Mouse (Mus musculus) C2C12 (cell line): ENCODE results near the gene Dpf3.

ENCODE experiments used
- CTCF ChIP-seq: IDR thresholded peaks from one replicate; pipeline ENCODE4 v1.5.1; 2011; ENCODE audit not compliant: control insufficient read depth, insufficient read depth, insufficient read length
- FOSL1 ChIP-seq: IDR thresholded peaks from one replicate; pipeline ENCODE4 v1.8.0; 2011; ENCODE audit warnings: mild to moderate bottlenecking, low read length; ENCODE audit not compliant: poor library complexity, insufficient read depth, severe bottlenecking
- MAX ChIP-seq: IDR thresholded peaks from one replicate; pipeline ENCODE4 v1.6.1; 2011; ENCODE audit warnings: mild to moderate bottlenecking, control low read depth
- MYOD1 ChIP-seq: IDR thresholded peaks from one replicate; pipeline ENCODE4 v1.6.1; 2011; ENCODE audit warnings: low read depth; ENCODE audit not compliant: control insufficient read depth, insufficient read length
- MYOG ChIP-seq: IDR thresholded peaks from one replicate; pipeline ENCODE4 v1.6.1; 2011; ENCODE audit not compliant: control insufficient read depth, insufficient read length; ENCODE audit errors: extremely low read depth
- USF1 ChIP-seq: IDR thresholded peaks from one replicate; pipeline ENCODE4 v1.6.1; 2011; ENCODE audit warnings: low read depth, mild to moderate bottlenecking, control low read depth, moderate library complexity

DNA sequence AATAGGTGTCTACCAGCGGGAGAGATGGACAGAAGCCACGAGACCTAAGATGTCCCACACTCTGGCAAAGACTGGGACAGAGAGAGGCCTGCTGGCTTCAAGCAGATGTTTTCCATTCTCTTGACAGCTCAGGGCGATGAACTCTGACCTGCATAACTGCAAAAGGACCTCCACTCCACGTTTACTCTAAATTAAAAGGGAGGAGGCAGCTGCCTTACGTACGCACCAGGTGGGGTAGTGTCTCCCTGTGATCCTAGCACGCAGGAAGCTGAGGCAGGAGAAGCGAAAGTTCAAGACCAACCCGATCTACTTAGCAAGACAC, 8.4 kb upstream of the Dpf3 start:
- no peak for TF ChIP-seq CTCF
- no peak for TF ChIP-seq MAX
- TF ChIP-seq USF1 = no peak
- no peak for TF ChIP-seq MYOD1
- no peak for TF ChIP-seq FOSL1
- TF ChIP-seq MYOG = no peak
